ENCODE assay signal across 21 mouse cellular contexts in the genomic region with DNA sequence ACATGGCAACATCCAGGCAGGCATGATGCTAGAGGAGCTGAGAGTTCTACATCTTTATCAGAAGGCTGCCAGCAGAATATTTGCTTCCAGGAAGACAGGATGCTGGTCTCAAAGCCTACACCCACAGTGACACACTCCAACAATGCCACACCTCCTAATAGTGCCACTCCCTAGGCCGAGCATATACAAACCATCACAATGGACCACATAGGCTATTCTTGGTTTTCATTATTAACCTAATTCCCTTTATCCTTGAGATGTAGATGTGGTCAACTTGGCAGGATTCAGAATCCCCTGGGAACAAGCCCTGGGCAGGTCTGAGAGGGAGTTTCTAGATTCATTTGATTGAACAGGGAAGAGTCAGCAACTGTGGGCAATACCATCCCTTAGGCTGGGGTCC. TPM values are rescaled to one million over a fixed set of nuclear protein-coding genes. Genes with fewer than 3 reads are reported as not detected.
A peak's percentile ranks its signal among the peaks of the same experiment; 100 is the strongest.
DNase-seq lines count a peak whose midpoint lies in the region; ATAC-seq lines count a peak whose summit lies in the region.
"Had no signal": no experiment of that assay in that cellular context is flagged by ENCODE, and none has a peak within 500 bp of the region (broad histone marks: within the 10 kb centered on the region; RNA-seq: fewer than 3 reads in every experiment).

No protein-coding gene starts in this region.

- WGBS in midbrain, embryonic 11.5 days: 81% methylated on average over 1 of the region's 1 CpGs
- WGBS in midbrain, embryonic 16.5 days: 83% methylated on average over 1 of the region's 1 CpGs

- no peak overlapping the region for H3K4me3 ChIP-seq in midbrain, embryonic 11.5 days (ENCODE audit: low read depth, low read length)
- H3K4me3 ChIP-seq in midbrain, embryonic 16.5 days (ENCODE audit: low read depth, low read length): no peak overlapping the region
- H3K4me3 ChIP-seq: embryonic facial prominence, embryonic 10.5 days; erythroblast, embryonic 14.5 days; forebrain, embryonic 10.5 days; heart, embryonic 10.5 days; hindbrain, embryonic 13.5 days had no signal

- H3K4me1 ChIP-seq in midbrain, embryonic 11.5 days (ENCODE audit: control insufficient read depth, insufficient read depth, low read length): peaks cover 10% of the 10 kb centered on the region
- H3K4me1 ChIP-seq in midbrain, embryonic 16.5 days (ENCODE audit: control insufficient read depth, insufficient read depth, low read length): no peaks in the 10 kb centered on the region

- no peaks in the 10 kb centered on the region for H3K36me3 ChIP-seq in midbrain, embryonic 11.5 days (ENCODE audit: control insufficient read depth, insufficient read depth, low read length)
- H3K36me3 ChIP-seq in midbrain, embryonic 16.5 days (ENCODE audit: control insufficient read depth, insufficient read depth, low read length): no peaks in the 10 kb centered on the region
- H3K36me3 ChIP-seq: embryonic facial prominence, embryonic 10.5 days; forebrain, embryonic 10.5 days; heart, embryonic 10.5 days; hindbrain, embryonic 13.5 days had no signal

- no peaks in the 10 kb centered on the region for H3K9me3 ChIP-seq in midbrain, embryonic 11.5 days (ENCODE audit: control insufficient read depth, low read length)
- H3K9me3 ChIP-seq in midbrain, embryonic 16.5 days (replicated peaks; ENCODE audit: control insufficient read depth, low read length, poor library complexity, severe bottlenecking): no peaks in the 10 kb centered on the region
- H3K9me3 ChIP-seq: embryonic facial prominence, embryonic 10.5 days; forebrain, embryonic 10.5 days; heart, embryonic 10.5 days; hindbrain, embryonic 13.5 days had no signal

- no peak overlapping the region for H3K9ac ChIP-seq in midbrain, embryonic 11.5 days (ENCODE audit: low read length)
- no peak overlapping the region for H3K9ac ChIP-seq in midbrain, embryonic 16.5 days (ENCODE audit: low read depth, low read length)
- H3K9ac ChIP-seq: hindbrain, embryonic 13.5 days had no signal

- no peak overlapping the region for H3K4me2 ChIP-seq in midbrain, embryonic 11.5 days
- H3K4me2 ChIP-seq in midbrain, embryonic 16.5 days (ENCODE audit: low read length): no peak overlapping the region
- H3K4me2 ChIP-seq: hindbrain, embryonic 13.5 days had no signal

- no peak overlapping the region for H3K27ac ChIP-seq in midbrain, embryonic 11.5 days (ENCODE audit: low read depth, low read length)
- H3K27ac ChIP-seq in midbrain, embryonic 16.5 days (ENCODE audit: low read length): no peak overlapping the region
- H3K27ac ChIP-seq: embryonic facial prominence, embryonic 10.5 days; forebrain, embryonic 10.5 days; heart, embryonic 10.5 days; hindbrain, embryonic 13.5 days had no signal

- ATAC-seq in midbrain, embryonic 11.5 days (ENCODE audit: low FRiP score): no peak
- ATAC-seq in midbrain, embryonic 16.5 days: no peak
- ATAC-seq: forebrain, embryonic 14.5 days; hindbrain, postnatal 0 days had no signal

- DNase-seq in midbrain, embryonic 11.5 days (ENCODE audit: low spot score, missing footprints): peak; percentile 41
- DNase-seq in ES-CJ7 (ENCODE audit: low read depth, low spot score) (peak; percentile 76), ZHBTc4 (ENCODE audit: low read depth, low spot score) (peak; percentile 93)
- DNase-seq in spleen, postnatal 4 days (ENCODE audit: low spot score in 2 of 2): no peak
- DNase-seq in cerebellum, postnatal 36 days: no peak
- DNase-seq: adrenal gland, postnatal 10 days; cerebellum, adult 11-12 months; cerebellum, adult 9-10 months; cerebellum, postnatal 25 days; gastrocnemius, postnatal 36 days; heart, adult 11 months; heart, postnatal 10 days; heart, postnatal 4 days had no signal

- H3K27me3 ChIP-seq in midbrain, embryonic 11.5 days (ENCODE audit: control insufficient read depth, insufficient read depth, low read length): no peaks in the 10 kb centered on the region
- no peaks in the 10 kb centered on the region for H3K27me3 ChIP-seq in midbrain, embryonic 16.5 days (ENCODE audit: control insufficient read depth, insufficient read depth, low read depth, low read length)
- H3K27me3 ChIP-seq: hindbrain, embryonic 13.5 days had no signal

RNA-seq across cellular contexts. Expression of gene Adrb1, which starts 56.0 kb away (rescaled TPM):
- 0.15 and 0.28 TPM in 2 replicates for polyA plus RNA-seq in midbrain, embryonic 11.5 days (2014; fragmentation: Nextera tagmentation; extraction: Ambion mirVana)
- polyA plus RNA-seq in midbrain, embryonic 16.5 days (2015; fragmentation: Nextera tagmentation; extraction: Ambion mirVana): 1.0 and 1.3 TPM in 2 replicates

Comparison
In these comparisons a context has a peak if more than half of its experiments do, and no peak if none do; other contexts are left out.
1. DNase-seq: peak in midbrain, embryonic 11.5 days (single experiment), ES-CJ7 (single experiment) and ZHBTc4 (single experiment); none in spleen, postnatal 4 days (0 of 2) and cerebellum, postnatal 36 days (0 of 2).